Mouse (Mus musculus): ENCODE results near the gene Mog. TPM values are rescaled to one million over a fixed set of nuclear protein-coding genes. Genes with fewer than 3 reads are reported as not detected.
A peak's percentile ranks its signal among the peaks of the same experiment; 100 is the strongest.

Mog gene
- polyA plus RNA-seq, 2 experiments = not detected

DNA sequence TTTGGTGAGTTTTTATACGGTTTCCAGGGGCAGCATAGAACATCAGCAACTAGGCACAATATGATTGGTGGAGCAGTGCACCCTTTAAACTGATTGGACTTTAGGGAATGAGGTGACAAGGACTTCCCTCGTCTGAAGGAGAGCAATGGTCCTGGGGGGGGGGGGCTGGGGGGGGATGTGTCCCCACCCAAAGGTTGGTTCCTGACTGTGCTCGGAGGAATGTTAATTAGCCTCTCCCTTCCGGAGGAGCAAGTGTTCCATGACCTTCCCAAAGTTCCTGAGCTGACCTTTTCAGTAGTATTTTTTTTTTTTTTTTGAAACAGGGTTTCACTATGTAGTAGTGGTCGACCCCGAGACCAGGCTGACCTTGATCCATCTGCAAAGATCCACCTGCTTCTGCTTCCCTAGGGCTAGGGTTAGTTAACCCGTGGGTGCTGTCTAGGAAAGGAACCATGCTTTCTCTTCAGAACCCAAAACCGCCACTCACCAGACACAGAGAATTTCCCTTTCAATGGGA is 49.9 kb downstream of the Mog start:
- 42% methylated on average over 8 of the region's 8 CpGs for WGBS (ENCODE audit: insufficient replicate concordance)
- H3K27me3 ChIP-seq (ENCODE audit: control insufficient read depth, insufficient read depth, low read length) = no peaks in the 10 kb centered on the region
- H3K4me2 ChIP-seq (ENCODE audit: low read depth) = no peak overlapping the region
- no peak overlapping the region for H3K9ac ChIP-seq (replicated peaks)
- ATAC-seq (ENCODE audit: insufficient read depth) = no peak
- H3K36me3 ChIP-seq (replicated peaks; ENCODE audit: control insufficient read depth, insufficient read depth, low read depth) = no peaks in the 10 kb centered on the region
- no peak for TF ChIP-seq EP300 (IDR thresholded peaks at IDR 0.05; ENCODE audit: low read depth)
- TF ChIP-seq CTCF (IDR thresholded peaks at IDR 0.05; ENCODE audit: low read depth) = no peak
- DNase-seq (ENCODE audit: low read depth in 3 of 3, low spot score in 3 of 3) = no peak
- H3K27ac ChIP-seq = no peak overlapping the region
- no peaks in the 10 kb centered on the region; a peak in 1 of 4 replicates for H3K4me1 ChIP-seq (replicated peaks; ENCODE audit: control insufficient read depth in 2 of 2, insufficient read depth in 2 of 2, low read length in 1 of 2)
- no peaks in the 10 kb centered on the region for H3K9me3 ChIP-seq (ENCODE audit: control insufficient read depth, low read length)
- H3K4me3 ChIP-seq (ENCODE audit: insufficient read depth in 1 of 2, low read depth in 2 of 2, low read length in 2 of 2) = no peak overlapping the region

DNA sequence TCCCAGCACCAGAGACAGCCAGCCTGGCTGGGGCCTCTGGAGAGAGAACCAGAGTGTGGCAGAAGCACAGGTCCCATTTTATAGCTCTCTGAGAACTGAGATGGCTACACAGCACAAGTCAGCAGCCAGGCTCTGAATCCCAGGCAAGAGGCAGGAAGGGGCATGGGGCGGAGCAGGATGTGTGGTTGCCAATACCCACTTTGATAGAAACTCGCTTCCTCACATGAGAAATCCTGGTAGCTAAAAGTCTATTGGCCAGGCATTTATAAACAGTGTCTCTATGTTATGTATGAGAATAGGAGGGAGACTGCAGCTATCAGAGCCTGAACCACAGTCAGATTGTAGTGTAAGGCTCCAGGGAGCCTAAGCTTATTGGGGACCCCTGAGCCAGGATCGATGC is 50.4 kb downstream of the Mog start:
- H3K27me3 ChIP-seq (ENCODE audit: control insufficient read depth, insufficient read depth, low read length) = no peaks in the 10 kb centered on the region
- H3K4me3 ChIP-seq (ENCODE audit: insufficient read depth in 1 of 2, low read depth in 2 of 2, low read length in 2 of 2) = no peak overlapping the region
- no peaks in the 10 kb centered on the region; a peak in 1 of 4 replicates for H3K4me1 ChIP-seq (replicated peaks; ENCODE audit: control insufficient read depth in 2 of 2, insufficient read depth in 2 of 2, low read length in 1 of 2)
- ATAC-seq (ENCODE audit: insufficient read depth) = no peak
- H3K36me3 ChIP-seq (replicated peaks; ENCODE audit: control insufficient read depth, insufficient read depth, low read depth) = no peaks in the 10 kb centered on the region
- no peak overlapping the region for H3K9ac ChIP-seq (replicated peaks)
- 37% methylated on average over 3 of the region's 3 CpGs for WGBS (ENCODE audit: insufficient replicate concordance)
- TF ChIP-seq EP300 (IDR thresholded peaks at IDR 0.05; ENCODE audit: low read depth) = no peak
- TF ChIP-seq CTCF (IDR thresholded peaks at IDR 0.05; ENCODE audit: low read depth) = no peak
- H3K9me3 ChIP-seq (ENCODE audit: control insufficient read depth, low read length) = no peaks in the 10 kb centered on the region
- no peak overlapping the region for H3K4me2 ChIP-seq (ENCODE audit: low read depth)
- no peak overlapping the region for H3K27ac ChIP-seq
- DNase-seq (ENCODE audit: low read depth in 3 of 3, low spot score in 3 of 3) = no peak

DNA sequence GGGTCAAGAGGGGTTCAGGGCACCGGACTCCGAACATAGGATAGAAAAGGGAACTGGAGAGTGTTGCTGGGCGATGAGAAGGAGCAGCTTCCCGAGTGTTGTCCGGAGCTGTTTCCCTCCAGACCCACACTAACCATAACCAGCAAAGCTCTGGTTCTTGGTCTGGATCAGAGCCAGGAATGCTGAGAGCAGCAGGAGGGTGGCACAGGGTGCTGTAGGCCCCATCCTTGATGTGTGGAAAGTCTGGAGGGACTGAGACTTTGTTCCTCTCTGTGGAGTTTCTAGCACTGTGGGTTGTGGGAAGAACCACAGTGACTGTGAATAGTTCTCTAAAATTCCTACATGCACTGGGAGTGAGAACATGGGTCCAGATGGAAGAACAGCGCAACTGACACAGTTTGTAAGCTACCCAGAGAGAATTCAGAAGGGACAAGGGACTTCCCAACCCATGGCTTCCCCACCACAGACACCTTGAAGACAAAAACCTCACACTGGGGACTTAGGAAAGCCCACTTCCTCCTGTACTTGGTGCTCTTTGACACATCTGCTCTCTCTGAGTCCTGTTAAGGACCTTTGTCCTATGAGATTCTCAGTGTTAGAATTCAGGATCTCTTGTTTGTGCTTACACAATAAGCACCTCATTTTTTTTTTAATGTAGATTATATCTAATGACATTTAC is 51.9 kb downstream of the Mog start:
- no peaks in the 10 kb centered on the region for H3K36me3 ChIP-seq (replicated peaks; ENCODE audit: control insufficient read depth, insufficient read depth, low read depth)
- TF ChIP-seq CTCF (IDR thresholded peaks at IDR 0.05; ENCODE audit: low read depth) (no peak), EP300 (IDR thresholded peaks at IDR 0.05; ENCODE audit: low read depth) (no peak)
- H3K27ac ChIP-seq = no peak overlapping the region
- DNase-seq (ENCODE audit: low read depth in 3 of 3, low spot score in 3 of 3) = no peak
- no peak for ATAC-seq (ENCODE audit: insufficient read depth)
- no peak overlapping the region for H3K9ac ChIP-seq (replicated peaks)
- H3K9me3 ChIP-seq (ENCODE audit: control insufficient read depth, low read length) = no peaks in the 10 kb centered on the region
- H3K27me3 ChIP-seq (ENCODE audit: control insufficient read depth, insufficient read depth, low read length) = no peaks in the 10 kb centered on the region
- 54% methylated on average over 6 of the region's 6 CpGs for WGBS (ENCODE audit: insufficient replicate concordance)
- no peak overlapping the region for H3K4me2 ChIP-seq (ENCODE audit: low read depth)
- no peak overlapping the region for H3K4me3 ChIP-seq (ENCODE audit: insufficient read depth in 1 of 2, low read depth in 2 of 2, low read length in 2 of 2)
- H3K4me1 ChIP-seq (replicated peaks; ENCODE audit: control insufficient read depth in 2 of 2, insufficient read depth in 2 of 2, low read length in 1 of 2) = no peaks in the 10 kb centered on the region; a peak in 1 of 4 replicates

DNA sequence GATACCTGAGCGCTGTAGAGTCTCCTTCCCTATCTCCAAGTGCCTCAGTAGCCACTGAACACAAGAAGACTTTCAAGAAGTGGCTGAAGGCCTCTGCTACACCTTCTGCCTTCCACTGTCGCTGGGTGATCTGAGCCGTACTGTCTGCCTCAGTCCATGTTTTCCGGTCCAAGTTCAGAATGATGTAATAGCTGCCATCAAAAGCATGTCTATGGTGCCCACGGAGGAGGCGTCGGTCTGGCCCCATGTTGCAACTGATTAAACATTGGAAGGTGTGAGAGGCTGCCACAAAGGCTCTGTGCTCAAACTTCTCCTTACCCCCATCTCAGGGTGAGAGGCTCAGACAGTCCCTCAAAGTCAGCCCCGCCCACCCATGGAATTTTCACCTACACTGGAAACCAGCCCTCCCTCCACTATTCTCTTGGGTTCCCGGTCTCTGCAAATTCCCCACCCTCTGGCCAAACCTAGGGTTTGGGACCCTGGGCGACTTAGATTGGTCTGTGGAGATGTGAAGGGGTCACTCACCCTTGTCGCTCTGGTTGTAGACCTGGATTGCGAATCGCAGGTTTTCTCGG is 52.8 kb downstream of the Mog start:
- no peak overlapping the region for H3K27ac ChIP-seq
- TF ChIP-seq CTCF (IDR thresholded peaks at IDR 0.05; ENCODE audit: low read depth) (no peak), EP300 (IDR thresholded peaks at IDR 0.05; ENCODE audit: low read depth) (no peak)
- ATAC-seq (ENCODE audit: insufficient read depth) = peak; percentile 26; the same call in 1 of the 2 replicates
- no peaks in the 10 kb centered on the region; a peak in 1 of 4 replicates for H3K4me1 ChIP-seq (replicated peaks; ENCODE audit: control insufficient read depth in 2 of 2, insufficient read depth in 2 of 2, low read length in 1 of 2)
- H3K4me2 ChIP-seq (ENCODE audit: low read depth) = no peak overlapping the region
- H3K4me3 ChIP-seq (ENCODE audit: insufficient read depth in 1 of 2, low read depth in 2 of 2, low read length in 2 of 2) = no peak overlapping the region
- WGBS (ENCODE audit: insufficient replicate concordance) = 62% methylated on average over 14 of the region's 14 CpGs
- H3K9me3 ChIP-seq (ENCODE audit: control insufficient read depth, low read length) = no peaks in the 10 kb centered on the region
- no peak overlapping the region for H3K9ac ChIP-seq (replicated peaks)
- H3K27me3 ChIP-seq (ENCODE audit: control insufficient read depth, insufficient read depth, low read length) = no peaks in the 10 kb centered on the region
- DNase-seq (ENCODE audit: low read depth in 3 of 3, low spot score in 3 of 3) = no peak
- H3K36me3 ChIP-seq (replicated peaks; ENCODE audit: control insufficient read depth, insufficient read depth, low read depth) = no peaks in the 10 kb centered on the region

DNA sequence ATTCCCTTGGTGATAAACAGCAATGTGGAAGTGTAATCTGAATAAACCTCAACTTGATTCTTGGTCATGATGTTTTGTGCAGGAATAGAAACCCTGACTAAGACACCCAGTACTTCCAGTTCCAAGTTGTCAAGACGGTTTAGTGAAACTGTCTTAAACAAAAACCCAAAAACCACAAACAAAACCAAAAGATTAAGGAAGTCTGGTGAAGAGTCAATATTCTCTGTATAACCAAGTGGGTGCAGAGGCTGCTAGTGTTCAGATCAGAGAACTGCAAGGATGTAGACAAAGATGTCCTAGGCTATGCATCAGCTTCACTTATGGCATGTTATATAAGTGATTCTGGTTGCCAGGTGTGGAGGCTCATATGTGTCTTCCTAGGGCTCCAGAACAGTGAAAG is 56.3 kb downstream of the Mog start:
- H3K27me3 ChIP-seq (ENCODE audit: control insufficient read depth, insufficient read depth, low read length) = no peaks in the 10 kb centered on the region

More for the DNA sequence above, 56.3 kb downstream of the Mog start:
- no peak overlapping the region for H3K4me2 ChIP-seq (ENCODE audit: low read depth)
- no peak for DNase-seq (ENCODE audit: low read depth in 3 of 3, low spot score in 3 of 3)
- 9% methylated on average over 1 of the region's 1 CpGs for WGBS (ENCODE audit: insufficient replicate concordance)
- H3K9ac ChIP-seq (replicated peaks) = no peak overlapping the region
- no peaks in the 10 kb centered on the region for H3K9me3 ChIP-seq (ENCODE audit: control insufficient read depth, low read length)
- no peak for TF ChIP-seq EP300 (IDR thresholded peaks at IDR 0.05; ENCODE audit: low read depth)
- no peak overlapping the region for H3K4me3 ChIP-seq (ENCODE audit: insufficient read depth in 1 of 2, low read depth in 2 of 2, low read length in 2 of 2)
- no peak for ATAC-seq (ENCODE audit: insufficient read depth)
- H3K36me3 ChIP-seq (replicated peaks; ENCODE audit: control insufficient read depth, insufficient read depth, low read depth) = no peaks in the 10 kb centered on the region
- no peak overlapping the region for H3K27ac ChIP-seq
- H3K4me1 ChIP-seq (replicated peaks; ENCODE audit: control insufficient read depth in 2 of 2, insufficient read depth in 2 of 2, low read length in 1 of 2) = no peaks in the 10 kb centered on the region; a peak in 1 of 4 replicates

Measured in liver, embryonic 14.5 days (tissue).